Mouse (Mus musculus): ENCODE data around the gene Zfp523. TPM values are rescaled to one million over a fixed set of nuclear protein-coding genes. Genes with fewer than 3 reads are reported as not detected.

Zfp523 gene
- total and polyA plus RNA-seq, 2 experiments from 2014 or later: 14.9 to 33.0 TPM

- peak overlapping the region; percentile 67 for H3K27ac ChIP-seq (ENCODE audit: low read depth)
- peak overlapping the region; percentile 85 for H3K4me2 ChIP-seq (ENCODE audit: low read depth, low read length)
- ATAC-seq (ENCODE audit: insufficient read depth, low read depth): peak; percentile 88
- DNase-seq (ENCODE audit: low spot score): peak; percentile 80
- peaks cover 12% of the 10 kb centered on the region; the same call in 1 of the 2 replicates for H3K4me1 ChIP-seq (ENCODE audit: control insufficient read depth, insufficient read depth)
- TF ChIP-seq CTCF (IDR thresholded peaks at IDR 0.05; ENCODE audit: low read depth) (peak; percentile 16; the same call in 1 of the 2 replicates), EP300 (IDR thresholded peaks at IDR 0.05; ENCODE audit: low read depth) (no peak)
- H3K36me3 ChIP-seq (replicated peaks; ENCODE audit: control insufficient read depth, insufficient read depth, low read length): no peaks in the 10 kb centered on the region
- peak overlapping the region; percentile 52 for H3K4me3 ChIP-seq (ENCODE audit: low read depth, low read length)
- H3K27me3 ChIP-seq (ENCODE audit: control insufficient read depth, insufficient read depth, low read length): 0 out of 2 replicates have a peak, but pooled peaks cover 6% of the 10 kb centered on the region
- H3K9ac ChIP-seq (replicated peaks; ENCODE audit: low read depth, low read length): peak overlapping the region; percentile 59; the same call in 1 of the 2 replicates
- WGBS: under 1% methylated on average over 46 of the region's 46 CpGs
- no peaks in the 10 kb centered on the region for H3K9me3 ChIP-seq (replicated peaks; ENCODE audit: control insufficient read depth, low read length)
Measured at GRCm38 (mm10) chr17:28223561-28224391, 46.8 kb downstream of the Zfp523 start.

GRCm38 (mm10) chr17:28224615-28225014, 47.7 kb downstream of the Zfp523 start:
- H3K4me3 ChIP-seq (ENCODE audit: low read depth, low read length): no peak overlapping the region

GRCm38 (mm10) chr17:28226014-28226413, 49.1 kb downstream of the Zfp523 start:
- TF ChIP-seq EP300 (IDR thresholded peaks at IDR 0.05; ENCODE audit: low read depth): no peak
- peak; percentile 99 for TF ChIP-seq CTCF (IDR thresholded peaks at IDR 0.05; ENCODE audit: low read depth)
- no peak overlapping the region for H3K27ac ChIP-seq (ENCODE audit: low read depth)

More at GRCm38 (mm10) chr17:28224615-28225014, 47.7 kb downstream of the Zfp523 start:
- 0 out of 2 replicates have a peak, but pooled peaks cover 6% of the 10 kb centered on the region for H3K27me3 ChIP-seq (ENCODE audit: control insufficient read depth, insufficient read depth, low read length)
- peaks cover 12% of the 10 kb centered on the region; the same call in 1 of the 2 replicates for H3K4me1 ChIP-seq (ENCODE audit: control insufficient read depth, insufficient read depth)
- H3K36me3 ChIP-seq (replicated peaks; ENCODE audit: control insufficient read depth, insufficient read depth, low read length): no peaks in the 10 kb centered on the region
- ATAC-seq (ENCODE audit: insufficient read depth, low read depth): no peak
- 88% methylated on average over 10 of the region's 10 CpGs for WGBS
- no peak for TF ChIP-seq CTCF (IDR thresholded peaks at IDR 0.05; ENCODE audit: low read depth)
- TF ChIP-seq EP300 (IDR thresholded peaks at IDR 0.05; ENCODE audit: low read depth): no peak
- H3K9me3 ChIP-seq (replicated peaks; ENCODE audit: control insufficient read depth, low read length): no peaks in the 10 kb centered on the region
- H3K4me2 ChIP-seq (ENCODE audit: low read depth, low read length): no peak overlapping the region
- no peak for DNase-seq (ENCODE audit: low spot score)
- no peak overlapping the region for H3K9ac ChIP-seq (replicated peaks; ENCODE audit: low read depth, low read length)
- H3K27ac ChIP-seq (ENCODE audit: low read depth): no peak overlapping the region

GRCm38 (mm10) chr17:28230486-28230885, 53.6 kb downstream of the Zfp523 start:
- no peaks in the 10 kb centered on the region for H3K9me3 ChIP-seq (replicated peaks; ENCODE audit: control insufficient read depth, low read length)
- H3K9ac ChIP-seq (replicated peaks; ENCODE audit: low read depth, low read length): no peak overlapping the region
- TF ChIP-seq EP300 (IDR thresholded peaks at IDR 0.05; ENCODE audit: low read depth): no peak
- TF ChIP-seq CTCF (IDR thresholded peaks at IDR 0.05; ENCODE audit: low read depth): no peak
- 65% methylated on average over 6 of the region's 6 CpGs for WGBS
- H3K4me3 ChIP-seq (ENCODE audit: low read depth, low read length): no peak overlapping the region
- DNase-seq (ENCODE audit: low spot score) (no peak), ATAC-seq (ENCODE audit: insufficient read depth, low read depth) (no peak)
- H3K4me1 ChIP-seq (ENCODE audit: control insufficient read depth, insufficient read depth): 0 out of 2 replicates have a peak, but pooled peaks cover 3% of the 10 kb centered on the region
- H3K27ac ChIP-seq (ENCODE audit: low read depth): no peak overlapping the region
- H3K27me3 ChIP-seq (ENCODE audit: control insufficient read depth, insufficient read depth, low read length): no peaks in the 10 kb centered on the region
- H3K36me3 ChIP-seq (replicated peaks; ENCODE audit: control insufficient read depth, insufficient read depth, low read length): no peaks in the 10 kb centered on the region
- no peak overlapping the region for H3K4me2 ChIP-seq (ENCODE audit: low read depth, low read length)

More at GRCm38 (mm10) chr17:28226014-28226413, 49.1 kb downstream of the Zfp523 start:
- Histone ChIP-seq H3K4me2 (ENCODE audit: low read depth, low read length) (peak overlapping the region; percentile 52), H3K36me3 (replicated peaks; ENCODE audit: control insufficient read depth, insufficient read depth, low read length) (no peaks in the 10 kb centered on the region), H3K4me3 (ENCODE audit: low read depth, low read length) (peak overlapping the region; percentile 17), H3K4me1 (ENCODE audit: control insufficient read depth, insufficient read depth) (peaks cover 12% of the 10 kb centered on the region; the same call in 1 of the 2 replicates), H3K27me3 (ENCODE audit: control insufficient read depth, insufficient read depth, low read length) (0 out of 2 replicates have a peak, but pooled peaks cover 6% of the 10 kb centered on the region), H3K9ac (replicated peaks; ENCODE audit: low read depth, low read length) (no peak overlapping the region), H3K9me3 (replicated peaks; ENCODE audit: control insufficient read depth, low read length) (no peaks in the 10 kb centered on the region)
- ATAC-seq (ENCODE audit: insufficient read depth, low read depth): peak; percentile 63
- DNase-seq (ENCODE audit: low spot score): peak; percentile 93
- WGBS: 4% methylated on average over 21 of the region's 21 CpGs

GRCm38 (mm10) chr17:28231026-28231736, 54.3 kb downstream of the Zfp523 start:
- DNase-seq (ENCODE audit: low spot score) (no peak), ATAC-seq (ENCODE audit: insufficient read depth, low read depth) (no peak)
- Histone ChIP-seq H3K9me3 (replicated peaks; ENCODE audit: control insufficient read depth, low read length) (no peaks in the 10 kb centered on the region), H3K27ac (ENCODE audit: low read depth) (no peak overlapping the region), H3K9ac (replicated peaks; ENCODE audit: low read depth, low read length) (no peak overlapping the region), H3K4me2 (ENCODE audit: low read depth, low read length) (no peak overlapping the region), H3K4me1 (ENCODE audit: control insufficient read depth, insufficient read depth) (no peaks in the 10 kb centered on the region), H3K27me3 (ENCODE audit: control insufficient read depth, insufficient read depth, low read length) (no peaks in the 10 kb centered on the region), H3K4me3 (ENCODE audit: low read depth, low read length) (no peak overlapping the region), H3K36me3 (replicated peaks; ENCODE audit: control insufficient read depth, insufficient read depth, low read length) (no peaks in the 10 kb centered on the region)
- 79% methylated on average over 18 of the region's 18 CpGs for WGBS
- no peak for TF ChIP-seq EP300 (IDR thresholded peaks at IDR 0.05; ENCODE audit: low read depth)
- no peak for TF ChIP-seq CTCF (IDR thresholded peaks at IDR 0.05; ENCODE audit: low read depth)

Data from heart, postnatal 0 days (tissue).